Mouse (Mus musculus): ENCODE measurements at regions not wholly inside any gene's neighbourhood (a gene's known extent, or its start where the extent isn't known, plus 50 kb on each side); places are given as distances from the start of the nearest gene placed in this dataset.

GRCm38 (mm10) chr14:76188105-76188645 is 77.5 kb downstream of the Nufip1 start:
- H3K4me1 ChIP-seq (ENCODE audit: control insufficient read depth in 2 of 2, insufficient read depth in 2 of 2, low read length in 2 of 2): peaks cover 5 to 8% of the 10 kb centered on the region in 2 experiments; a peak in 3 of 4 replicates
- no peak overlapping the region for H3K27ac ChIP-seq (replicated peaks in 1 of 2; ENCODE audit: control insufficient read depth in 1 of 2, insufficient read depth in 1 of 2, low read depth in 2 of 2, low read length in 2 of 2)
- no peak overlapping the region for H3K4me2 ChIP-seq (ENCODE audit: low read length)
- H3K9ac ChIP-seq (ENCODE audit: low read length): no peak overlapping the region
- no peak overlapping the region for H3K4me3 ChIP-seq (ENCODE audit: control insufficient read depth in 1 of 2, insufficient read depth in 1 of 2, low read depth in 1 of 2, low read length in 2 of 2)
- ATAC-seq (ENCODE audit: insufficient number of reproducible peaks, insufficient read depth, low FRiP score, low read depth): no peak
- 76% methylated on average over 6 of the region's 6 CpGs for WGBS
- no peaks in the 10 kb centered on the region for H3K36me3 ChIP-seq (ENCODE audit: control insufficient read depth, insufficient read depth, low read length)
- no peaks in the 10 kb centered on the region for H3K27me3 ChIP-seq (ENCODE audit: control insufficient read depth, insufficient read depth, low read length)
- no peaks in the 10 kb centered on the region for H3K9me3 ChIP-seq (ENCODE audit: control insufficient read depth, low read length)

- Histone ChIP-seq H3K4me2 (ENCODE audit: low read length) (no peak overlapping the region), H3K9ac (ENCODE audit: low read length) (no peak overlapping the region)
- 81% methylated on average over 10 of the region's 10 CpGs for WGBS
These were observed 84.6 kb downstream of the Nufip1 start for GRCm38 (mm10) chr14:76195324-76195723.

DNA sequence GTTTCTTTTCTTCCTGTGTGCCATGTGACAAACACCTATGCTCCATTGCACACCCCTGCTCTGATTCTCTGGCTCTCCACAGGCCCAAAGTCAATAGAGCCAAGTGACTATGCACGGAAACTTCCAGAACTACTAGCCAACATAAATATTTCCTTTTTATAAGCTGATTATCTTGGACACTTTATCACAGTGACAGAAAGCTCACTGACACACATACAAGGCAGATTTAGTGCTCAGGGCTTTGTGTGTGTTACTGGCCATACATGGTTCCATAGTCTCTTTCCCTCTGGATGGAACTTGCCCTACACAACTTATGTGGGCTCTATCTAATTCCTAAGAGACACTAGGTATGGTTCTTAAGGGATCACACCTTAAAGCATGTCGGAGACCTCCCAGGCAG is 86.7 kb downstream of the Nufip1 start:
- peaks cover 3% of the 10 kb centered on the region; the same call in 1 of the 2 replicates for H3K27me3 ChIP-seq (ENCODE audit: control insufficient read depth, insufficient read depth, low read length)
- H3K4me2 ChIP-seq (ENCODE audit: low read length): no peak overlapping the region
- ATAC-seq (ENCODE audit: insufficient number of reproducible peaks, insufficient read depth, low FRiP score, low read depth): no peak
- no peak overlapping the region for H3K4me3 ChIP-seq (ENCODE audit: control insufficient read depth in 1 of 2, insufficient read depth in 1 of 2, low read depth in 1 of 2, low read length in 2 of 2)
- H3K4me1 ChIP-seq (ENCODE audit: control insufficient read depth in 2 of 2, insufficient read depth in 2 of 2, low read length in 2 of 2): peaks cover 2 to 6% of the 10 kb centered on the region in 2 experiments; a peak in 3 of 4 replicates
- H3K9me3 ChIP-seq (ENCODE audit: control insufficient read depth, low read length): no peaks in the 10 kb centered on the region
- no peak overlapping the region for H3K9ac ChIP-seq (ENCODE audit: low read length)
- 66% methylated on average over 2 of the region's 2 CpGs for WGBS
- H3K36me3 ChIP-seq (ENCODE audit: control insufficient read depth, insufficient read depth, low read length): no peaks in the 10 kb centered on the region
- H3K27ac ChIP-seq (replicated peaks in 1 of 2; ENCODE audit: control insufficient read depth in 1 of 2, insufficient read depth in 1 of 2, low read depth in 2 of 2, low read length in 2 of 2): no peak overlapping the region

More at GRCm38 (mm10) chr14:76195324-76195723, 84.6 kb downstream of the Nufip1 start:
- H3K36me3 ChIP-seq (ENCODE audit: control insufficient read depth, insufficient read depth, low read length): no peaks in the 10 kb centered on the region
- peaks cover 2 to 6% of the 10 kb centered on the region in 2 experiments; a peak in 3 of 4 replicates for H3K4me1 ChIP-seq (ENCODE audit: control insufficient read depth in 2 of 2, insufficient read depth in 2 of 2, low read length in 2 of 2)
- H3K27ac ChIP-seq (replicated peaks in 1 of 2; ENCODE audit: control insufficient read depth in 1 of 2, insufficient read depth in 1 of 2, low read depth in 2 of 2, low read length in 2 of 2): no peak overlapping the region
- H3K4me3 ChIP-seq (ENCODE audit: control insufficient read depth in 1 of 2, insufficient read depth in 1 of 2, low read depth in 1 of 2, low read length in 2 of 2): no peak overlapping the region
- no peak for ATAC-seq (ENCODE audit: insufficient number of reproducible peaks, insufficient read depth, low FRiP score, low read depth)
- peaks cover 3% of the 10 kb centered on the region; the same call in 1 of the 2 replicates for H3K27me3 ChIP-seq (ENCODE audit: control insufficient read depth, insufficient read depth, low read length)
- H3K9me3 ChIP-seq (ENCODE audit: control insufficient read depth, low read length): no peaks in the 10 kb centered on the region

- 67% methylated on average over 5 of the region's 5 CpGs for WGBS
- no peaks in the 10 kb centered on the region for H3K9me3 ChIP-seq (ENCODE audit: control insufficient read depth, low read length)
- ATAC-seq (ENCODE audit: insufficient number of reproducible peaks, insufficient read depth, low FRiP score, low read depth): no peak
These were observed 87.7 kb downstream of the Nufip1 start for GRCm38 (mm10) chr14:76198406-76198805.

DNA sequence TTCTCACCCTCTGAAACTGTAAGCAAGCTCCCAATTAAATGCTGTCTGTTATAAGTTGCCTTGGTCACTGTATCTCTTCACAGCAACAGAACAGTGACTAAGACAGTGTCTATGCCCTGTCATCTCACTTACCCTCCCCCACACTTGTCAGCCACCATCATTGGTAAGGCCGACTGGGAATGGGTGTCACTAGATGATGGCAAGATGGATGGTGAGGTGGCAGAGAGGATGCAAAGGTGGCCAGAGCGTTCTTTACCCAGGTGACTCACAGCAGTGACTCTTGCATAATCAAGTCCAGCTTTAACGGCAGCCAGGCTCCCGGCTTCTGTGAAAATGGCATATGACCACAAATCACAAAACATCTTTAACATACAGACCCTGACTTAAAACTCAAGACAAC is 91.9 kb downstream of the Nufip1 start:
- H3K4me1 ChIP-seq (ENCODE audit: control insufficient read depth in 2 of 2, insufficient read depth in 2 of 2, low read length in 2 of 2): no peaks in the 10 kb centered on the region
- no peak overlapping the region for H3K9ac ChIP-seq (ENCODE audit: low read length)
- no peaks in the 10 kb centered on the region for H3K36me3 ChIP-seq (ENCODE audit: control insufficient read depth, insufficient read depth, low read length)
- H3K4me3 ChIP-seq (ENCODE audit: control insufficient read depth in 1 of 2, insufficient read depth in 1 of 2, low read depth in 1 of 2, low read length in 2 of 2): no peak overlapping the region
- no peak overlapping the region for H3K27ac ChIP-seq (replicated peaks in 1 of 2; ENCODE audit: control insufficient read depth in 1 of 2, insufficient read depth in 1 of 2, low read depth in 2 of 2, low read length in 2 of 2)
- no peaks in the 10 kb centered on the region for H3K27me3 ChIP-seq (ENCODE audit: control insufficient read depth, insufficient read depth, low read length)
- no peaks in the 10 kb centered on the region for H3K9me3 ChIP-seq (ENCODE audit: control insufficient read depth, low read length)
- ATAC-seq (ENCODE audit: insufficient number of reproducible peaks, insufficient read depth, low FRiP score, low read depth): no peak
- H3K4me2 ChIP-seq (ENCODE audit: low read length): no peak overlapping the region
- WGBS: 87% methylated on average over 4 of the region's 4 CpGs

More at GRCm38 (mm10) chr14:76198406-76198805, 87.7 kb downstream of the Nufip1 start:
- Histone ChIP-seq H3K9ac (ENCODE audit: low read length) (no peak overlapping the region), H3K4me2 (ENCODE audit: low read length) (no peak overlapping the region), H3K27me3 (ENCODE audit: control insufficient read depth, insufficient read depth, low read length) (peaks cover 3% of the 10 kb centered on the region; the same call in 1 of the 2 replicates), H3K27ac (replicated peaks in 1 of 2; ENCODE audit: control insufficient read depth in 1 of 2, insufficient read depth in 1 of 2, low read depth in 2 of 2, low read length in 2 of 2) (no peak overlapping the region), H3K4me3 (ENCODE audit: control insufficient read depth in 1 of 2, insufficient read depth in 1 of 2, low read depth in 1 of 2, low read length in 2 of 2) (no peak overlapping the region), H3K4me1 (ENCODE audit: control insufficient read depth in 2 of 2, insufficient read depth in 2 of 2, low read length in 2 of 2) (peaks cover 2 to 6% of the 10 kb centered on the region in 2 experiments; a peak in 3 of 4 replicates), H3K36me3 (ENCODE audit: control insufficient read depth, insufficient read depth, low read length) (no peaks in the 10 kb centered on the region)

- 67% methylated on average over 1 of the region's 1 CpGs for WGBS
- no peaks in the 10 kb centered on the region for H3K27me3 ChIP-seq (ENCODE audit: control insufficient read depth, insufficient read depth, low read length)
- no peak for ATAC-seq (ENCODE audit: insufficient number of reproducible peaks, insufficient read depth, low FRiP score, low read depth)
These were observed 92.4 kb downstream of the Nufip1 start for GRCm38 (mm10) chr14:76203135-76203534.

DNA sequence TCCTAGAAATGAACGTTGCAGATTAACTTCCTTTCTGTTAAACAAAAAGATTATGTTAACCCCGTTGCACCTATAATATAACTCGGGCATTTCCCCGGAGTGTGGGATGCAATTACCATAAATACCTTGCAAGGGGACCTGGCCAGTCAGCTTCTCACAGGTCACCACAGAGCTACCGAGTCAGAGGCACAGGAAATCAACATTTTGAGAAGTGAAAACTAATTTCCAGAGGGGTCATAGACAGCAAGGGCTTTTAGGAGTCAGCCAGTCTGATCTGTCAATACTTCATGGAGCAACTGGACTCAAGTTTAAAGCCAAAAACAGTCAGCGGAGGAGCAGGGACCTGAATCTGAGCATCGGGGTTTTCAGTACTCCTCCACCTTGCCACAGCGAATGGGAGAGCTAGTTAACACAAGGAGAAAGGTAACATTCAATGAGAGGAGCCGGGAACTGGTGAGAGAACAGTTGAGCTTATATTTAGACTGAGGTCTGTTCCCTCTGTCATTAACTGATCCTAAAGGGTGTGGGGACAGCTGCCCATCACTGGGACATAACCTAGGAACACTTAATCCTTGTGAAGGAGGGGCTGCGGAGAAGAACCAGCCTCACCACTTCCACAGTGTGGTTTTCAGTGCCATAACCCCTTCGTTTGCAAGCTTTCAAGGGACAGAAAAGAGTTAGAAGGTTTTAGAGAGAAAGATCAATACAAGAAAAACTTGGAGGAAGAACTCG is 105.9 kb downstream of the Nufip1 start:
- no peak for ATAC-seq (ENCODE audit: insufficient number of reproducible peaks, insufficient read depth, low FRiP score, low read depth)
- Histone ChIP-seq H3K27me3 (ENCODE audit: control insufficient read depth, insufficient read depth, low read length) (no peaks in the 10 kb centered on the region), H3K4me2 (ENCODE audit: low read length) (no peak overlapping the region), H3K9me3 (ENCODE audit: control insufficient read depth, low read length) (peaks cover 7% of the 10 kb centered on the region; the same call in 1 of the 2 replicates), H3K4me3 (ENCODE audit: control insufficient read depth in 1 of 2, insufficient read depth in 1 of 2, low read depth in 1 of 2, low read length in 2 of 2) (no peak overlapping the region), H3K9ac (ENCODE audit: low read length) (no peak overlapping the region), H3K36me3 (ENCODE audit: control insufficient read depth, insufficient read depth, low read length) (no peaks in the 10 kb centered on the region), H3K4me1 (ENCODE audit: control insufficient read depth in 2 of 2, insufficient read depth in 2 of 2, low read length in 2 of 2) (no peaks in the 10 kb centered on the region), H3K27ac (replicated peaks in 1 of 2; ENCODE audit: control insufficient read depth in 1 of 2, insufficient read depth in 1 of 2, low read depth in 2 of 2, low read length in 2 of 2) (no peak overlapping the region)
- WGBS: 70% methylated on average over 12 of the region's 12 CpGs

More at GRCm38 (mm10) chr14:76203135-76203534, 92.4 kb downstream of the Nufip1 start:
- Histone ChIP-seq H3K27ac (replicated peaks in 1 of 2; ENCODE audit: control insufficient read depth in 1 of 2, insufficient read depth in 1 of 2, low read depth in 2 of 2, low read length in 2 of 2) (no peak overlapping the region), H3K9ac (ENCODE audit: low read length) (no peak overlapping the region), H3K4me1 (ENCODE audit: control insufficient read depth in 2 of 2, insufficient read depth in 2 of 2, low read length in 2 of 2) (no peaks in the 10 kb centered on the region), H3K36me3 (ENCODE audit: control insufficient read depth, insufficient read depth, low read length) (no peaks in the 10 kb centered on the region), H3K4me2 (ENCODE audit: low read length) (no peak overlapping the region), H3K4me3 (ENCODE audit: control insufficient read depth in 1 of 2, insufficient read depth in 1 of 2, low read depth in 1 of 2, low read length in 2 of 2) (no peak overlapping the region), H3K9me3 (ENCODE audit: control insufficient read depth, low read length) (no peaks in the 10 kb centered on the region)
